Mouse (Mus musculus): ENCODE data around the gene Golga3.

Gene Golga3

GRCm38 (mm10) chr5:110231638-110232037, 55.1 kb downstream of the Golga3 start:
- DNase-seq (ENCODE audit: low read depth, low spot score), result peak; percentile 13

GRCm38 (mm10) chr5:110232346-110232745, 55.8 kb downstream of the Golga3 start:
- no peak for DNase-seq (ENCODE audit: low read depth, low spot score)

GRCm38 (mm10) chr5:110244091-110244490, 67.6 kb downstream of the Golga3 start:
- no peak for DNase-seq (ENCODE audit: low read depth, low spot score)

- no peak for DNase-seq (ENCODE audit: low read depth, low spot score)
Observed at GRCm38 (mm10) chr5:110266941-110267340, 90.4 kb downstream of the Golga3 start.

GRCm38 (mm10) chr5:110269141-110270101, 92.9 kb downstream of the Golga3 start, which contains the start of gene Pgam5:
TSS of gene Pgam5 (minus strand) at chr5:110269913.
- peak; percentile 79 for DNase-seq (ENCODE audit: low read depth, low spot score)

- DNase-seq (ENCODE audit: low read depth, low spot score), result no peak
Observed at GRCm38 (mm10) chr5:110270242-110270641, 93.7 kb downstream of the Golga3 start.

- DNase-seq (ENCODE audit: low read depth, low spot score), result no peak
Observed at GRCm38 (mm10) chr5:110274147-110274546, 97.6 kb downstream of the Golga3 start.

- no peak for DNase-seq (ENCODE audit: low read depth, low spot score)
Observed at GRCm38 (mm10) chr5:110274846-110275245, 98.3 kb downstream of the Golga3 start.
